ENCODE assay signal across 23 mouse cellular contexts in genomic region chr3:29169003-29169402, GRCm38 (mm10).
"Had no signal": no experiment of that assay in that cellular context is flagged by ENCODE, and none has a peak within 500 bp of the region (broad histone marks: within the 10 kb centered on the region; RNA-seq: fewer than 3 reads in every experiment).

No protein-coding gene starts in this region.

- H3K9ac ChIP-seq: limb, embryonic 13.5 days; liver, embryonic 12.5 days; liver, embryonic 15.5 days; lung, embryonic 15.5 days; neural tube, embryonic 12.5 days; neural tube, embryonic 15.5 days had no signal

- ATAC-seq: liver, embryonic 12.5 days had no signal

- DNase-seq: kidney, adult 18-20 months; kidney, adult 9 months; kidney, postnatal 14 days; kidney, postnatal 4 days; liver; lung, adult 18-20 months; lung, postnatal 10 days; lung, postnatal 36 days; right cerebral cortex, adult 18-20 months; right cerebral cortex, postnatal 14 days; right cerebral cortex, postnatal 4 days; thymus, adult 2 months; thymus, postnatal 14 days; thymus, postnatal 4 days had no signal

- H3K27ac ChIP-seq: limb, embryonic 10.5 days; limb, embryonic 13.5 days; liver, embryonic 12.5 days; liver, embryonic 15.5 days; lung, embryonic 15.5 days; neural tube, embryonic 12.5 days; neural tube, embryonic 15.5 days; stomach, postnatal 0 days had no signal

- H3K27me3 ChIP-seq: limb, embryonic 13.5 days; liver, embryonic 12.5 days; liver, embryonic 15.5 days; lung, embryonic 15.5 days; megakaryocyte, embryonic 14.5 days; neural tube, embryonic 12.5 days; neural tube, embryonic 15.5 days had no signal

- H3K36me3 ChIP-seq: limb, embryonic 10.5 days; limb, embryonic 13.5 days; liver, embryonic 12.5 days; liver, embryonic 15.5 days; lung, embryonic 15.5 days; neural tube, embryonic 12.5 days; neural tube, embryonic 15.5 days had no signal

- H3K4me2 ChIP-seq: limb, embryonic 13.5 days; liver, embryonic 12.5 days; liver, embryonic 15.5 days; lung, embryonic 15.5 days; neural tube, embryonic 12.5 days; neural tube, embryonic 15.5 days had no signal

- H3K4me1 ChIP-seq: limb, embryonic 10.5 days; limb, embryonic 13.5 days; liver, embryonic 12.5 days; liver, embryonic 15.5 days; megakaryocyte, embryonic 14.5 days; neural tube, embryonic 12.5 days; neural tube, embryonic 15.5 days had no signal

- H3K4me3 ChIP-seq: limb, embryonic 10.5 days; limb, embryonic 13.5 days; liver, embryonic 12.5 days; liver, embryonic 15.5 days; lung, embryonic 15.5 days; megakaryocyte, embryonic 14.5 days; neural tube, embryonic 12.5 days; neural tube, embryonic 15.5 days had no signal

- H3K9me3 ChIP-seq: limb, embryonic 10.5 days; limb, embryonic 13.5 days; liver, embryonic 12.5 days; liver, embryonic 15.5 days; lung, embryonic 15.5 days; megakaryocyte, embryonic 14.5 days; neural tube, embryonic 12.5 days; neural tube, embryonic 15.5 days had no signal
